Mouse (Mus musculus): ENCODE measurements at regions not wholly inside any gene's neighbourhood (a gene's known extent, or its start where the extent isn't known, plus 50 kb on each side); places are given as distances from the start of the nearest gene placed in this dataset.

DNA sequence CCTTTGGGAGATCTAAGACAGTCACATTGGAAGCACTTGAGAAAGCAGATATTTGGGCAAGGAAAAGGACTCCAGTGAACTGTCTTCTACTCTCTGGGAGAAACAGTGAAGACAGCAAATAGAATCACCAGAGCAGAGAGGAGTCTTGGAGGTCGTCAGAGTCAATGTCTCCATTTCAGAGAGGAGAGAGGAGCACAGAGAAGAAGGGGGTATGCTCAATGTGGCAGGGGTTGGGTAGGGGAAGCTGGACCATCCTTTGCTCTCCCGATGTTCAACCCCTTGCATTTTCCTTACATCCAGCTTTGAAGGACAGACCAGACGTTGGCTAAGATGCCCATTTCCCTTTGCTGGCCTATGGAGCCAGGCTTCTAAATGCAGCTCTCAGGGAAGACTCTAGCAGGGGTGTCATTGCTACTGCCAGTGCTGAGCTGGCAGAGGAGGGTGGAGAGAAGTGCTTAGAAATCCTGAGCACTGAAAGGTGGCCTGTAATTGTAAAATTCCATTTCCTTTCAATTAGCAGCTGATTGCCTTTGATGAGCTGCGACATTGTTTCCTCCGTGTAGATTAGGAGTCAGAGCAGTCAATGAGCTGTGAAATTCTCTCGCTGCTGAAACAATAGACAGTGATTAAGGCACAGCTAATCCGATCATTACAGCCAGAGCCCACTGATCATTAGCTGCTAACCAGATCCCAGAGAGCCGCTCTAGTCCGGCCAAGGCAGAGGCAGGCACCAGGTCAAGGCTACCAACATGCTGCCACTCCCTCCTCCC, 449.7 kb downstream of the Insc start:
- peak; percentile 28 for DNase-seq (ENCODE audit: low spot score)

DNA sequence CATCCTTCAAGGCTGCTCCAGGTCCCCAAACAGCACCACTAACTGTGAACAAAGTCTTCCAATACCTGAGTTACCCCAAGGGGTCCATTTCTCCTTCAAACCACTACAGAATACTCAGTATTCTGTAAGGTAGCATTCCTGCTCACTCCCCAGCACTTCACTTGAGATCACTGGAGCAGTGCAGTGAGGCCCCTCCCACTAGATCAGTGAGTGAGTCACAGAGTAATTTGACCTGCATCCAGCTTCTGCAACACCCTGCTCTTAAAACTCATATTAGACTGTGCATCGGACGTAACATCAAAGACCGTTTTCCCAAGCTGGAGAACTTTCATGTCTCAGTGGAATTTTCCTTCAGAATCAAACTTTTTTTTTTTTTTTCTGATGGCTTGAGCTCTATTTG, 461.4 kb downstream of the Insc start:
- DNase-seq (ENCODE audit: low spot score), result peak; percentile 35

DNA sequence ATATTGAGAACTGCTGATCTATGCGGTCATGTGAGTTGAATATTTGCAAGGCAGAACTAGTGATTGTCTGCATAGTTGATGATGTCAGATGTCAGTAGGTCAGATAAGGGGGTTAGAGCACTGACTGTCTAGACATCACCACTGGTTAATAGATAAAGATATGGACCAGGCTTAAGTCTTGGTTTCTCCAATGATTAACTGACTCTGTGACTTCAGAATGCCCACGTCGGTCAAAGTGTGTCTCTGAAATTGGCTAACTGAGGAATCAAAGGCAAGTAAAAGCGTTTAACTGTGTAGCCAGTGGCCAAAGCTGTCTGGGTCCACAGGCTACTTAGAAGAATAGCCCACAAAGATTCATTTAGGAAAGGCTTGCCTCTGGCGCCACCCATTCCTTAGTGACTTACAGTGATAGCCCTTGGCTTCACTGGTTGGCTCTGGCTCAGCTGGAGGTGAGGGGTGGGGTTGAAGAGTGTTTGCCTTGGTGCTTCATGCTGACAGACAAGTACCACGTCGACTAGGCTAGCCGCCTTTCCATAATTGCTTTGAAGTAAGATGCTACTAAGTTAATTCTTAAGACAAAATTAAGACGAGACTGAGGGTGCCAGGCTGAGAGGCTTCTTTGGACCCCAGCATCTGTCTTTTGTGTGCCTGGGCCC, 463.1 kb downstream of the Insc start:
- DNase-seq (ENCODE audit: low spot score), result no peak

DNA sequence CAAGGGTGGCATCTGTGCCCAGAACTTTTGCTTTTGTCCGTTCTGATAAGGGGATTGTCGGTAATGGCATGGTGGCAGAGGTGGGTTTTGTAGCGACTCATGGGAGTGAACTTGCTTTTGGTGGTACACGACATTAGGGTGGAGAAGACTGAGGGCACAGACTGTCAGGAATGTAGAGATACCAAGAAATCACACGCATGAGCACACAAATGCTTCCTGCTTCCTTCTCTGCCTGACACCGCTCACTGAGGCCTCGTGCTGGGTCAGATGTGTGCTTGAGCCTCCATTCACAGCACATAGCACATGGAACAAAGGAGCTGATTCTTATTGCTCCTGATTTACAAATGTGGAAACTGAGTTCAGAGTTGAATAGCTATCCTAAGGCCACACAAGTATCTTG, 465.3 kb downstream of the Insc start:
- DNase-seq (ENCODE audit: low spot score), result no peak

DNA sequence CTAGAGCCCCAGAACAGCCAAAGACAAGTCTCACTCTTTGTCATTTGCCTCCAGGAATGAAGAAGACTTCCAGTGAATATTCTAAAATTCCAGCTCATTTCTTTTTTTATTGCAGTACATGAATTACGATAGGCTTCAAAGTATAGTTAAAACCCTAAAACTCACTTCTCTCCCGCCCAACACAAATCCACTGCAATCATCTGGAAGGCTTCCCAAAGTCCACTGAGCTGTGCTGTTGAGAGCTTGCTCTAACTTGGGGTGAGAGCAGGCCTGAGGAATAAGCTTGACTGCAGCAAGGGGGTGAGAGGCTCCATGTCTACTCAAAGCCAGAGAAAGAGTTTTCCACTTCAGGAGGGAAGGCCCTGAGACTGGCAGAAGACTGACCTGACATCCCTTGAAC, 466.5 kb downstream of the Insc start:
- DNase-seq (ENCODE audit: low spot score), result no peak

DNA sequence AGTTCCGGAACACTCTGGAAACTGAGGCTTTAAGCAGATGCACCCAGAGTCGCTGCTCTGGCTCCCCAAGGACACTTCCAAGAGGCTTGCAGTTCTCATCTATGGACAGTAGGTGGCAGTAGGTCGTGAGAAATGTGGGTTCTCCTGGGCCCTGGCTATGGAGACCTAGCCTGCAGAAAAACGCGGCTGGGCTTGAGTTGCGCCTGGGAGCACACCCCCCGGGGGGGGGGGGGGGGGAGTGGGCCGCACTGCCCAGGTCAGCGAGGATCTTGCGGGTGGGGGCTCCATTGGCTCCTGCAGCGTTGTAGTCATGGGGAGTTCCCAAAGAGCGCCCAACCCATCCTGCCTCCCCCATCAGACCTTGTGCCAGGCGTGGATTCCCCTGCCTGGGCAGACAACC, 473.3 kb downstream of the Insc start:
- peak; percentile 98 for DNase-seq (ENCODE audit: low spot score)

DNA sequence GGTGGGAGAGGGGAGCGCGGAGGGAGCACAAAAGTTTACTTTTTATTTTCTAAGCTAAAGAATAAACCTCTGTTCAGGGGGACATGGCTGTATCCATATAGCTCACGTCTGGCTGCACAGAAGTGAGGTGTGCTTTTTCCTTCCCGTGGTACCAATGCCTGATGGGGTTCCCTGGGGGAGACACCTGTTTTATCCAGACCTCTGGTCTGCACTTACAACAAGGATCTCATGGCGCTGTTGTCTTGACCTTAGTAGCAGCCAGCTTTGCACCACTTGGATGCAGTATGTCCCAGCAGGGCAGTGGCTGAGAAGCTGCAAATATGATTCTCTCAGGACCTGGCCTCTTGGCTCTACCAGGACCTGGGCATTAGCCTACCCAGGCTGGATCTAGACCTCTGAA, 473.8 kb downstream of the Insc start:
- DNase-seq (ENCODE audit: low spot score), result peak; percentile 64

DNA sequence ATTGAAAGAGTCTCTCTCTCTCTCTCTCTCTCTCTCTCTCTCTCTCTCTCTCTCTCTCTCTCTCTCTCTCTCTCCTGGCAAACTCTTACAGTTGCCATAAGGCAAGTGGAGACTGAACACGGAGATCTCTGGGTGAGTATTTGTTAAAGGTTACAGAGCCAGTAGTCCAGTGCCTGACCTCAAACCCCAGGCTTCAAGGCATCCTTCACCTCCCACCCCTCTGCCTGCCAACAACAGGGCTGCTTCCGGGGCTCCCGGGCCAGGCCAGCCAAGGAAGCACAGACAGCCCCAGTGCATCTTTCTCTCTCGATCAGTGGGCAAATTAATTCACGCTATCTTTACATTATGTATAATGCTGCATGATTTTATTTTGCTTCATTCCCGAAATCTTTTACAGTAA, 474.2 kb downstream of the Insc start:
- DNase-seq (ENCODE audit: low spot score), result peak; percentile 26

DNA sequence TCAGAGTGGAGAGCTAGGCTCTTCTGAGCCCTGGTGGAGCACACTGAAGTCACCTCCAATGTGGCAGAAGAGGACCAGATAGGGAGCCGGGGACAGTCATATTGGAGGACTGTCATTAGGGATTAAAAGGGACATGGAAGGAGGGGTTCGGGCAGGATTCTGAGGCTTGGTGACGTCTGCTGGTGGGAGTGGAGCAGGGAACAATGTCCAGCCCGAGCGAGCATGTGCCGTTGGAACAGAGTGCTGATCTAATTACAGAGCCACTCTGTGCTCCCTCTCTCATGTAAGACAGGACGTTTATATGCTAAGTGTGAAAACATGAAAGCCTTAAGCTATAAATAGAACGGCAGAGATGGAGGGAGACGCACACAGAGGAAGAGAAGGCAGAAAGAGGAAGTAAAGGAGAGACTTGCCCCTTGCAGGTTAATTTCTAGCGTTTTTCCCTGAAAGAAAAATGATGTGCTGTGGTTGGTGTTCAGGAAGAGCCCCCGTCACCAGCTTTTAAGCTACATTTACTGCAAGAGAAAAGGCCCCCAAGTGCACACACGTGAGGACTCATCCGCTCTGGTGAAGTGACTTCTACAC, 475.2 kb downstream of the Insc start:
- peak; percentile 46 for DNase-seq (ENCODE audit: low spot score)

DNA sequence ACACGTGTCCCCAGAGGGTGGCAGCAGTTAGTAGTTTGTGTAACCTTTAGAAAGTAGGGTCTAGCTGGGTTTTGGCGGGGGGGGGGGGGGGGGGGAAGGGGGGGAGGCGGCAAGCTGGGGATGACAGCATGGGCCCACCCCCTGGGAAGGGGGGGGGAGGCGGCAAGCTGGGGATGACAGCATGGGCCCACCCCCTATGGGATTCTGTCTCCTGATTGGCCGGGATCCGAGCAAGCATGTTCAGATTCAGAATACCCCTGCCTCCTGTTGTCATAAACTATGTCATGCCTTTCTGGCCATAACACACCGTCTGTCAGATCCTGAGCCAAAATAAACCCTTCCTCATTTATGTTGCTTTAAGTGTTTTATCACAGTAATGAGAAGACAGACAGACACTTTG, 479.1 kb downstream of the Insc start:
- no peak for DNase-seq (ENCODE audit: low spot score)

DNA sequence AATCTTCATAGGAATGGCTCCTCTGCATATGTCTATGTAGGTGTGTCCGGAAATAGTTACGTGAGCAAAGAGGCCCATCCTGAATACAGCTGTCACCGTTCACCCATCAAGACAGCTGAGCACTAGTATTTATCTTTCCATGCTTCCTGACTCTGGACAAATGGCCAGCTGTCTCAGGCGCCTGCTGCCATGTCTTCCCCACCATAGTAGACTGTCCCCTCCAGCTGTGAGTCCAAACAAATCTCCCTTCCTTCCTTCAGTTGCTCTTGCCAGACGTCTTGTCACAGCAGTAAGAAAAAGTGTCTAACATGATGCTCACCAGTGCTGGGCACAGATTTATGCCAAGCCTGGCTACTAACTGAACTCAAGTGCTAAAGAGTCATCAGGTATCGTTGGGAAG, 487.0 kb downstream of the Insc start:
- DNase-seq (ENCODE audit: low spot score), result no peak

DNA sequence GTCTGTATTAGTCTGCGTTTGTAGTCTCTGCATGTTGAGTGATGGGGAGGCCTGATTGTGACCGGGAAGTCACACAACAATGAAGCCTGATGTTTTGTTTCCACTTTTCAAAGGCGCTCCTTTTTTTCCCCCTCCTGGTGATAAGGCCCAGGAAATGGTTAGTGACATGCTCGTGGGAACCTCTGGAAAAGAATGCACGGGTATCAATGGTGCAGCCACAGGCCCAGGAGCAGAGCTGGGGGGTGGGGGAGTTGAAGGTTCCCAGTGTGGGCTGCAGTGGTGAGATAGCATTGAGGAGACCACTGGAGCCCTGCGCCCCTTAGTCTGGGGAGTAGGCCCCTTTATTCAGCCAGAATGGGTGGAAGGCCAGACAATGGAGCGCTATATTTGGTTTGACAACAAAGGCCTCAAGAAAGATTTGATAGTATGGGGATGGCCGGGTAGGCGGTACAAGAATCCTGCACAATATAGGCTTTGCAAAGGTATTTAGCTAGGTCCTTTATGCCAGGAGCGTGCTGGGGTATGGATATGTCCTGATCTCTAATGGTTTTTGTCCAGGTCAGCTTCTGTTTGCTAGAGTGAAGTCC, 490.4 kb downstream of the Insc start:
- DNase-seq (ENCODE audit: low spot score), result peak; percentile 53

DNA sequence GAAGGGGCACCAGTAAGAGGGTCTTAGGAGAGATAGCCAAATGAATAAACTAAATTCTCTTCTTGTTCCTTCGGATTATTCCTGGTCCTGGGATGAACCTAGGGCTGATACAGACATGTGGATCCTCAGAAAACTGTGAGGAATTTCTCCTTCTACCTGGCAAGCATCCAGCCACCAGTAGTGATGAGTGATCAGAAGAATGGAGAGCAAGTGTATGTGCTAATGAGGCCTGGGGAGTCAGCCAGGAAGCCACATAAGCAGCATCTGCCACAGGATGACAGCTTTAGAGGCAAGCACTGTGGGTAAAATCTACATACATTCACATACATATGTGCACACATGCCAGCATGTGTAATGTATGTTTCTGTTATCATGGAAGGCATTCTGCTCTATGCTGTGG, 493.6 kb downstream of the Insc start:
- no peak for DNase-seq (ENCODE audit: low spot score)

DNA sequence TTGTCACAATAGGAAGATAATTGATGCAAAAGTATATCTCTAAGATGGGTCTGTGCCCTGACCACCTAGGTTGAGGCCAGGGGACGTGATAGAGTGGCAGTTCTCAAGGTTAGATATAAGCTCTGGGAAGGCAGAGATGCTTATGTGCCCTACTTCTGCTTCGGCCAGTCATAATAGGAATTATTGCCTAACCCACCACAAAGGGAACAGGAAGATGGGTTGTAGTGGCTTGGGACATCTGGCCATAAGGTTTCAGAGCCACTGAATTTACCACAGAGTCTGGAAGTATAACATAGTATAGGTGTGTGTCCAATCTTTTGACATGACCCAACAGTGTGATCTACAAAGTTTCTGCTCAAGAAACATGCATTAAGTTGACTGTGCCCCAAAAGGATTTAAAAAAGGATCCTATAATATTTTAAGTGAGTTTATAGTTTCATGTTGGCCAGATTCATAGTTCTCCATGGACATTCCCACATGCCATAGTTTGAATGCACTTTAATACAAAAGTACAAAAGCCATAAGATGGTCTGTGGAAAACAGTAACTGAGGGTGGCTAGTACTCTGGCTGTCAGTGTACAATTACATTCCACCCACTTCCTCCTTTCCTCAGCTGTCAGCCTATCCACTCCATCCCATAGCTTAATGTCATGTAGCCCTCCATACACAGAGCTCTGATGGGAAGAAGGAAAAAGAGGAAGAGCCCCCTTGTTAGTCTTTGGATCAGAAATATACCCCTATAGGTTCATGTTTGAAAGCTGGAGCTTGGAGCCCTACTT, 508.3 kb downstream of the Insc start:
- DNase-seq (ENCODE audit: low spot score), result no peak

DNA sequence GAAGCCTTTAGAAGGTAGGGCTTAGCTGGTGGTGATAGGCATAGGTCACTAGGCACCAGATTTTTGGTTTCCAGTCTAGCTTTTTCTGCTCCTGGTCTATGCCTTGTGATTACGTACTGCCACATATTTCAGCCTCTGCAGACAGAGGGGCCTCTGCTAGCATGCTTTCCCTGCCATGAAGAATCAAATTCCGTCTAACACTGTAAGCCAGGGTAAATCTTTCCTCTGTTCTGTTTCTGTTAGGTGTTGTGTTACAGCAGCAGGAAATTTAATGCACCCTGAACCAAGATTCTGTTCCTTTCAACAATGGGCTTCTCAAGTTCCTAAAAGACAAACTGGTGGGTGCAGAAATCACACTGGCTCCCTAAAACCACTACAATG, 508.9 kb downstream of the Insc start:
- no peak for DNase-seq (ENCODE audit: low spot score)

DNA sequence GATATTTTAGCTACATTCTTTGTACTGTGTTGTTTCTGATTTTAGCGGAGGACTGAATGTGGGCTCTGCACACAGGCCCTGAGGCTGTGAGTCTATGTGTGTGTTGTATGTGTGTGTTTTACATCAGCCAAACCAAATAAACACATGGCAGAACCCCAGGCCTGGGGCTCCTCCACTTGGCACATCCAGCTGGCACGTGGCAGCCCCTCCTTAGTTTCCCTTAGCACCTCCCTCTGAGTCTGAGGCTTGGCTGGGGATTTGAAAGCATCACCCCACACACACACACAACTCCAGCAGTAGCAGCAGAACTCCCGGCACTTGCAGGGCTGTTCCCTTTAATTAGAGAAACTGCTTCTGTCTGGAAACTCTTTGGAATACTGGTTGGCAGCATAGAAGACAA, 515.1 kb downstream of the Insc start:
- DNase-seq (ENCODE audit: low spot score), result no peak

DNA sequence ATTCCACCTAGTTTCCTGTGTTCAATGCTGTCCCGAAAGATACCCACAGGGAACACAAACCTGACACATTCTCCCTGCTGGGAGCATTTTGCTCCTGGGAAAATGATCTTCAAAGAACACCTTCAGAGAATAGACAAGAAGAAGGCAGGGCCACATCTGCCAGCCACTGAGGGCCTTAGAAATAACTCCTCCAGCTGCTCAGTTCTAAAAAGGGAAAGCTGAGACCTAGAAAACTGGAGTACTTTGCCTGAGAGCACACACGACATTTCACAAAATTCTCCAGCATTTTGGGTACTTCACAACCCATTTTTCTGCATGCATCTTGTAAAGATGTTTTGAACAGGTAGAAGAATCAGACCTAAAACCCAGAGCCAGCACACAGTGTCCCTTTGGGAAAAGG, 519.6 kb downstream of the Insc start:
- DNase-seq (ENCODE audit: low spot score), result no peak

DNA sequence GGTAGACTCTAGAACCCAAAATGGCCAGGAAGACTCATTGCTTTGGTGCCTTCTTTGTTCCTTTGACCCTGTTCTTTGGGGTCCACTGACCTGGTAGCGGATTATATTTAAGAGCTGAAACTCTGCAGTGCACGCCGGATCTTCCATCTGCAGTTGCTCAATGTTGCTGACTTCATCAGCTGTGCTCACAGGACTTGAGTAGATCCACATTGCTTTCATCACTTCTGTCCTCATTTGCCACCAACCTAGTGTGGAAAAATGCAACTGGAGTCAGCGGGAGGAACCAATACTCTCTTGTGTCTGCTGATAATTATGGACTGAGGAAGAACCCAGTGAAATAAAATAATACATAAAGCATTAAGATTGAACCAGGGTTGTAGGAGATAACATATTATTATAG, 522.6 kb downstream of the Insc start:
- DNase-seq (ENCODE audit: low spot score), result no peak

DNA sequence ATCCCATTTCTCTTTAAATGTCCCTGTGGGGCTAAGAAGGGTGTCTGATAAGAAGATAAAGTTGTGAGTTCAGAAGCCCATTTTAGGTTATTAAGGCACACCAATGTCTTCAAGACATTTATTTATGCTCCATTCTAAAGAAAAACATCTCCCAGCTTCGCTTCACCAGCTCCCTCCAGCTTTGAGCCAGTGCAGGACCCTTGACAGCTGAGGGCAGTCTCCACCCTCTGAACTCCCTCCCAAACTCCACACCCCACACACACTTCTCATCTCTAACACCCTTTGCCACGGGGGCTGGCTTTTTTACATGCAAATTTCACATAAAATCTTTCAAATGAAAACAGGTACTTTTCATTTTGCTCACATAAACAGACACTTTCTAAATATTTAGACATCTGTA, 527.3 kb downstream of the Insc start:
- DNase-seq (ENCODE audit: low spot score), result no peak

DNA sequence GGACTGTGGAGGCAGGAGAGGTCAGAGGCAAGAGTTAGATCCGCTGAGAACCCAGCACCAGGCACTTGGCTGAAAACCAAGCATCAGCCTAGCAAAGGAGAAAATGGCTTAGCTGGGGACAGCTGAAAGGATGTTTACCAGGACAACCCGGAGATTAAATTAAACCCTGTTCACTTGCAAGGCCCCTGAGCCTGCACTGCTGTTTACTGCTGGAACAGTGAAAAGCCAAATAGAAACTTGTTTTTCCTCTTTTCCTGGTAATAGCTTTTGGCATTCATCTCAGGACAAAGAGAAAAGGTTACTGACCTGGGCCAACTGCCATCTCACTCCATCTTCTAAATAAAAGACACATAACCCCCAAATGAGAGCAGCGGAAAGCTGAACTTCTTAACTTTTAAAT, 531.3 kb downstream of the Insc start:
- no peak for DNase-seq (ENCODE audit: low spot score)

DNA sequence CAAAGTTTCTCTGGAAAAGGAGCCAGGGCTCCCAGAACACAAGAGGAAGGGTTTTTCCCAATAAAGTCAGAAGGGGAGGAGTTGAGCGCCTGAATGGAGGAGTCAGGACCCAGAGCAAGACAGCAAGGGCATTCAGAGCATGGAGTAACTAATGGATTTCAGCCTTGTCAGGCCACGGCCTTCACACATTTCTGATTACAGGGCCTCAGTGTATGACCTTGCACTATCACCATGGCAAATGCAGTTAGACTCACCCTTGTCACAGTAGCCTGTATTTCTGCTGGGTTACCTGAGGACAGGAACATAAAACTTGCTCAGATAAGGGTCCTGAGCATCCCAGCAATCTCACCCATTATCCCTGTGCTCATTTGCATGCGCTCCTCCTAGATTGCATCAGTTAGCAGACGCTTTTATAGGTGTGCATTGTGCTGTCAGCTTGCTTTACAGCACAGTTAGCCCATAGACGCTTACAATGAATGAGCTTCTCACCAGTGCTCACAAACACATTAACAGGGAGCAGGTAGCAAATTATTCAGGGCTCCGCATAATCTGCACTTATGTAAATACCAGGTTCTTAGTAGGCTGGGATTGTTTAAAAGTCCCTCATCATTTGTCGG, 547.4 kb downstream of the Insc start:
- peak; percentile 41 for DNase-seq (ENCODE audit: low spot score)

DNA sequence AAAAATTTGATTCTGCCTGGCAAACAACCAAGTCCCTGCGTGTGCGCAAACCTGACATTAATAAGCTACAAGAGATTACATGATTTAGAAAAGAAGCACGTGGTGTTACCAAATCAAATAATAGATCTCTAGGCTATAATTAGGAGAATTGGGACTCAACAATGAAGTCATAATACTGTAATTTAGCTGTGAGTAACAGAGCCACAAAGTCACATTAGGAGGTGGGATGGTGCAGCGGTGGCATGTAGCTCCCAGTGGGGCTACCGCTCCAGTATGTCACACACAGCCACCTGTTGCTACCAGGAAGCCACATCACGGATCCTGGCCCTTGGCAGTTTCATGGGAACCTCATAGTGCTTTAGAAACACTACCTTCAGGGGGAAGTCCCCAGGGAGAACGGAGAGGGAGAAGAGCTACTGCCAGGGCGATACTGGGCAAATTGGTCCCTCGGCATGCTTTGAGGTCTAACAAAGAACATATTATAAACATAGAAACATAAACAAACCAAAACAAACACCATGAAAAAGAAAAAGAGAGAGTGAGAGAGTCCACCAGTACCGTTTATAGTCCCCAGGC, 551.2 kb downstream of the Insc start:
- DNase-seq (ENCODE audit: low spot score), result no peak

All from embryo, embryonic 10.5 days (tissue).